Mouse (Mus musculus) ES-E14 (cell line): ENCODE data around the gene C77080.
"Not testable (repeated sequence)": the region's sequence is repeated elsewhere in the genome, so short reads cannot be mapped to it uniquely, and the experiment has no call there.

Source experiments
- CHD2 ChIP-seq: IDR thresholded peaks from 2 replicates; pipeline ENCODE4 v1.6.1; 2014; ENCODE audit warnings: mild to moderate bottlenecking, low read depth, low read length, inconsistent platforms
- HCFC1 ChIP-seq: IDR thresholded peaks from 2 replicates; pipeline ENCODE4 v1.6.1; 2012; ENCODE audit warnings: low read length, inconsistent platforms, borderline replicate concordance; ENCODE audit not compliant: insufficient read depth
- MAFK ChIP-seq: IDR thresholded peaks from 2 replicates; pipeline ENCODE4 v1.6.1; 2014; ENCODE audit warnings: mild to moderate bottlenecking, low read depth, low read length, inconsistent platforms; ENCODE audit not compliant: insufficient read depth
- ZNF384 ChIP-seq: IDR thresholded peaks from 2 replicates; pipeline ENCODE4 v1.6.1; 2012; ENCODE audit warnings: low read depth, low read length, inconsistent platforms

DNA sequence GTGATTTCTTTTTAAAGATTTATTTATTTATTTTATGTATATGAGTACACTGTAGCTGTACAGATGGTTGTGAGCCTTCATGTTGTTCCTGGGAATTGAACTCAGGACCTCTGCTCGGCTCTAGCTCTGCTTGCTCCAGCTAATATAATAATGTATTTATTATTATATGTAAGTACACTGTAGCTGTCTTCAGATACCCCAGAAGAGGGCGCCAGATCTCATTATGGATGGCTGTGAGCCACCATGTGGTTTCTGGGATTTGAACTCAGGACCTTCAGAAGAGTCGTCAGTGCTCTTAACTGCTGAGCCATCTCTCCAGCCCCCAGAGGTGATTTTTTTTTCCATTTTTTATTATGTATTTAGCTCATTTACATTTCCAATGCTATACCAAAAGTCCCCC, 48.7 kb downstream of the C77080 start:
- not testable (repeated sequence) for TF ChIP-seq HCFC1, ZNF384, MAFK, CHD2
